Mouse (Mus musculus): ENCODE results near the gene Snd1.

DNA sequence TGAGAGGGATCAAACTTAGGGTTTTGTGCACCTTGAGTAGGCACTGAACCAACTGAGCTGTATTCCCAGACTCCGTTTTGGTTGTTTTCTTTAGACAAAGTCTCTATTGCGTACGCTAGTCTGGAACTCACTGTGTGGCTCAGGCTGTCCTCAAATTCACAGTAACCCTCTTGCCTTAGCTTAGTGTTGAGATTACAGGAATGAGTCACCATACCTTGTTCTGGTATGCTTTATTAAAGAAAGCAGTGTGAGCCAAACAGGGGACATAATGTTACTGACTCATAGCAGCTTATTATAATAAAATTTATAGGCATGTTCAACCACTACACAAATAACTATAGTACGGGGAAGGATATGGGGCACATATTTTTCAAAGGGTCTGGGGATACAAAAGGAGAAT lies 728 bp upstream of the Snd1 start:
- TF ChIP-seq CTCF (IDR thresholded peaks at IDR 0.05; ENCODE audit: low read depth) = no peak
- TF ChIP-seq EP300 (IDR thresholded peaks at IDR 0.05; ENCODE audit: low read depth) = no peak

All from liver, postnatal 0 days (tissue).